Mouse (Mus musculus): ENCODE results near the gene Tsku. TPM values are rescaled to one million over a fixed set of nuclear protein-coding genes. Genes with fewer than 3 reads are reported as not detected.

Tsku gene
- 10 to 100 TPM; 16.4 to 19.3 TPM for total RNA-seq (2021)
- long read RNA-seq, experiment 1, transcript Tsku-207 (2 exons, 2,310 nt): major isoform, 11 of 17 reads
- long read RNA-seq, experiment 1, partial matches to known transcripts: 2 of 17 reads
- long read RNA-seq, experiment 1, other reads (novel, unspliced or antisense): 4 of 17 reads
- long read RNA-seq, experiment 2, transcript Tsku-207 (2 exons, 2,310 nt): major isoform, 13 of 18 reads
- long read RNA-seq, experiment 2, partial matches to known transcripts: 0 of 18 reads
- long read RNA-seq, experiment 2, other reads (novel, unspliced or antisense): 4 of 18 reads

DNA sequence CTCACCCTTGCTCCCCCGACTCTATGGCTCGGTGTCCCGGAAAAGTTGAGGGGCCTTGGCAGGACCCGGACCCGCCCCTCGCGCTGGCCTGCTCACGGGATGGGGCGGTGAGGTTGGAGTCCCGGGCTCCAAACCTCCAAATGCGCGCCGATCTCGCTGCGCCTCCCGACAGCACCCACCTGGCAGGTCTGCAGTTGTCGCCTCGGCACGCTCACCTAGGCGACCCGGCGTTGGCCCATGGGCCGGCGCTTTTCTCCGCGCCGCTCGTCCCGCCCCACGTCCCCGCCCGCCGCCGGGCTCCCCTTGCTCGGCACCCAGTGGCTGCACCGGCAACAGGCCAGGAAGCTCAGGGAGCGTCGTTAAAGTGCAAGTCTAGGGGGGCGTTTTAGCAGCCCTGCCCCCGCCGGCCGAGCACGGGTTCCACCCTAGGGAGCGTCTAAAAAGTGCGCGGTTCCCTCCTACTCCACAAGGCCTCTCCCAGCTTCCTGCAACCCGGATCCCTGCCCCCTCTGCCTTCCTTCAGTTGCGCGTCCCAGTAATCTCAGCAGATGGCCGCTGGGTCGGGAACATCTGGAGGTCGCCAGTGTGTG, at the start of gene Tsku:
Gene Tsku (minus strand): TSS at position 266 of the 590 bp plus-strand sequence.
- peak; percentile 94 to 95 for DNase-seq (ENCODE audit: low spot score in 2 of 2)

DNA sequence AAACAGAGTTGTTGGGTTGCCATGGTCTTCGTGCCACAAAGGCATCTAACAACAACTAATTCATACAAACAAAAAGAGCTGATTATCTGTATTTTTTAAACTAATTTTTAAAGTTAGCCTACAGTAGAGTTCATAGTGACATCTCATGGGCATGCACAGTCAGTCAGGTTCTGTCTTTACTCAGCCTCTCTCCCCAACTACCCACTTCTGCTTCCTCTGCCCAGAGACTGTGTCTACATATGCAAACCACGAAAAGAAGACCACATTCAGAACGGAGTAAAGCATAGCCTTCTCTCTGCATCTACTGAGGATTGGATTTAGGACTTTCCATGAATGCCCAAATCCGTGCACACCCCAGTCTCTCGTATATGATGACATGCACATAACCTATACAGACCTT, 46.5 kb upstream of the Tsku start:
- no peak for DNase-seq (ENCODE audit: low spot score in 2 of 2)

DNA sequence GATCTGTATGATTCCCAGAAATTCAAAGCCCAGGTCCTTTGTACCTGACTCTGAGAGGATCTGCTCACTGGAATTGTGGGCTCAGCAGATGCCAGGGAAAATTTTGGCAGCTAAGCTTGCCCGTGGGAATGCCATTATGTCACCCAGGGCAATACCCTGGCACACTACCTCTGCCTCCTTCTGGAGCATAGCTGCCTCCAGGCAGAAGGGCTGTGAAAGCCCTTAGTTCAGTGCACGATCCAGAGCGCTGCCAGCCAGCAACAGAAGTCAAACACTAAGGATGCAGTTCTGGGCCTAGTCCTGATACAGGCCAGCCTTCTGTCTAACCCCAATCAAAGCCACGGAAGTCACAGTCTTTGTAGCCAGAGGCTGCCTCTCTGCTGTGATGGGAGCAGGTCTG, 42.9 kb upstream of the Tsku start:
- DNase-seq (ENCODE audit: low spot score in 2 of 2): no peak

DNA sequence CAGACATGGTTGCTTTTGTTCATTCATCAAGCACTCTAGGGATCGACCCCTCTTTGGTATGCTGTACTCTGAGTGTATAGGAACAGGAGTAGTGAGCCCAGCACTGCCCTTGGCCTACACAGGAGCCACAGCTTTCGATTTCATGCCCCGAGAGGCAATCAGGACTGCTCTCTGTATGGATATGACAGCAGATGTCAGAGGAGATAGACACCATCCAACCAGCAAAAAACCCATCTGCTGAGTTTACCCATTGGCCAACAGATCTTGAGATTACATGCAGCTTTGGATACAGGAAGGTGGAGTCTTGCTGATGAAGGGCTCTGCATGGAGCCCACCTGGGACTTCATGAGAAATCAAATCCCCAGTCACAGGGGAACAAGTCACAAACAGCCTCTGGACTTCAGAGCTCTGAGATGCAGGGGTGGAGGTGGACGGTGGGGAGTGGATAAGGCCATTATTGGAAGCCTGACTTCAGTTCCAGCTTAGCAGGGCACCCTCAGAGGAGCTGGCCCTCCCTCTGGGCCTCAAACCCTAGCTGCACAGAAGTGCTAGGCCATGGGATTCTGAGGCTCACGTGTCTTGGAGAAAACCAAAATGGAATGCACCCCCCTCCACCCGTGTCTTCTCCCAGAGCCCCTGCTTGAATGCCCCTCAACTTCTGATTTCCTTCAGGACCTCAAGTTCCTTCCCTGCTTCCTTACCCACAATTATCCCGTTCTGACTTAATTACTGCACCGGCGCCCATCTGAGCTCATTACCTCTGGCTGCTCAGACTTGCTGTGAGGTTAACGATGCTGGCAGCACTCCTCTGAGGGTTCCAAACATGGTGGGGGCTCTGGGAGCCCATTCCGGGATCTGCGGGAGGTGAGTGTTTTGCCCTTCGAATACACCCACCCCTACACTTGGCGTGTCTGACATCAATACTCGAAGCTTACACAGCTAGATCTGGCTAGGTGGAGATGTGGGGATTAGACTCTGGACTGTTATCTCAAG, 41.8 kb upstream of the Tsku start:
- DNase-seq (ENCODE audit: low spot score in 2 of 2): no peak

DNA sequence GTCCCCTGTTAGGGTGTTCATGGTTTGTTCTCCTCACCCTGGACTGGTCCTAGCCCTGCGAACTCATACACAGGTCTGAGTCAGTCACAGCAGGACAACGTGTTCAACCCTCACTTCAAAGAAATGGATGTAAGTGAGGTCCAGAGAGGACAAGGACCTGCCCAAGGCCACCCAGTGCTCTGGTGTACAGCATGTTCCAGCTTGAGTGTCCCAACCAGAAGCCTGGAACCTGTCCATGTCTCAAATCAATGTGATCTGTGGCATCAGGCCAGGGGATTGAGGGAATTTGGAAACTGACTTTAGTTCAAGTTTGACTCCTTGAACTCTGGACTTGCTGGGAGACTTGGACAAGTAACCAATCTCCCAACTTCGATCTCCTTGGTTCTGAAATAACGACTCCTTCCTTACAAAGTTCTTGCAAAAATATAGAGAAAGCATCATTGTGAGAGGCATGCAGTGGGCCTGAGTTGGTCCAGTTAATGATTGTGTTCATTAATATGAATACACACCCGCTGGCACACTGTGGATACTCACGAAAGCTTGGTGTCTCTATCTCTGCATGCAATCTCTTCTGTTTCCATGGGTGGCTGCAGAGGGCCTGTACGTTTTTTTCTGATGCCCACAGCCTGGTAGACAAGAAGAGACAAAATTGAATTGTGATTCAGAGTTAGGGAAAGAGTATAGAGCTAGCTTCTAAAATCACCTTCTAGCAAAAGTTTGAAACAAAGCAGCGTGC, 31.5 kb upstream of the Tsku start:
- DNase-seq (ENCODE audit: low spot score in 2 of 2): no peak

DNA sequence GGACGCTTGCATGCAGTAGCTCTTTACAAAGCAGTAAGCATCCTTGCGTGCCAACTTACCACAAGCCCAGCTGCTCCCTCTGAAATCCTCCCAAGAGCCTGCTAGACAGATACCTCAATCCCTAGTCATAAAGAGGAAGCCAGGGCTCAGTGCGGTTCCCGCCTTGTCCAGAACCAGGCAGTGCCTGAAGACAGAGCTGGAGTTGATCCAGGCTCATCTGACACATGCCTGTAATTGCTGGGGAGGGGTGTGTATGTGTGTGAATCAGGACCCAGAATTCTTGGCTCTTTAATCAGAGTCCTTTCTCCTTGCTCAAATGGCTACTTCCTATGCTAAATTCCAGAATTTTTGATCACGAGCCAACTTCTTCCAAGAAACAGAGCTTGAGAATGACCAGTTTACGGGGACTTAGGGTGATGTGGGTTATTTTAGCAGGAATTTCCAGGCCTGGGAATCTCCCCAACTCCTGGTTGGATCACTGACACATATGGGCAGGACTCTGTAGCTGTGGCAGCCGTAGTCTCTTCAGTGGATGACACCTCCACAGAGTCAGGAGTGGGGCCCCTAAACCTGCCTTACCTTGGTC, 30.3 kb upstream of the Tsku start:
- peak in 1 of 2 experiments; percentile 52 for DNase-seq (ENCODE audit: low spot score in 2 of 2)

DNA sequence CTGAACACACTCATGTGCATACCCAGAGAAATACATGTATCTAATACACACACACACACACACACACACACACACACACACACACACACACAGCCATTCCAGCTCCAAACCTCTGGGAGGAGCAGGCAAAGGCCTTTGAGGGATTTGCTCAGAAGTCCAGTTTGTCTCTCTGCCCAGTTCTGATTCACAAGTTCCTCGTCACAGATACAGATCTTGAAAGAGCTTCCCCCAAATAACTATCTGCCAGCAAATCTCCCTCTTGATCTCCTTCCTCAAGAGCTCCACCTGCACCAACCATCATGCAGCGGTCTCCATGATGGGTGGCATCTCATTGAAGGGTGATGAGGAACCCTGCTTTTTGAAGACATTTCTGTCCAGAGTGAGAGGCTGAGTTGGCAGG, 29.4 kb upstream of the Tsku start:
- DNase-seq (ENCODE audit: low spot score in 2 of 2): peak in 1 of 2 experiments; percentile 47

DNA sequence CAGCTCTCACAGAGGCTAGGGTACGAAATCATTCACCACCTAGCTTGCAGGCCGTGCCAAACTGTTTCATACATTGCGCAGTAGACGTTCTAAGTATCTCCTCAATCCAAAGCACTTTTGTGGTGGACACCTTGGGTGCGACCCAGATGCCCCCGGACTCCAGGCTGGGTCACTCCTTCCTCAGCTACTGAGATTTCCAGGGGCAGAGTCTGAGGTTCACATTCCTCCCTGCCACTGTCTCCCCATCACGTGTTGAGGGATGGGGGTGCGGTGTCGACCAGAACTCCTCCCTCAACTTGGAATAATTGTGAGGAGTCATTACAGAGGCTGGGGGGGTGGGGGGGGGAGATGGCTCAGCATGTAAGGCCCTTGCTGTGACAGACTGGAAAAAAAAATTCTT, 28.5 kb upstream of the Tsku start:
- DNase-seq (ENCODE audit: low spot score in 2 of 2): no peak

DNA sequence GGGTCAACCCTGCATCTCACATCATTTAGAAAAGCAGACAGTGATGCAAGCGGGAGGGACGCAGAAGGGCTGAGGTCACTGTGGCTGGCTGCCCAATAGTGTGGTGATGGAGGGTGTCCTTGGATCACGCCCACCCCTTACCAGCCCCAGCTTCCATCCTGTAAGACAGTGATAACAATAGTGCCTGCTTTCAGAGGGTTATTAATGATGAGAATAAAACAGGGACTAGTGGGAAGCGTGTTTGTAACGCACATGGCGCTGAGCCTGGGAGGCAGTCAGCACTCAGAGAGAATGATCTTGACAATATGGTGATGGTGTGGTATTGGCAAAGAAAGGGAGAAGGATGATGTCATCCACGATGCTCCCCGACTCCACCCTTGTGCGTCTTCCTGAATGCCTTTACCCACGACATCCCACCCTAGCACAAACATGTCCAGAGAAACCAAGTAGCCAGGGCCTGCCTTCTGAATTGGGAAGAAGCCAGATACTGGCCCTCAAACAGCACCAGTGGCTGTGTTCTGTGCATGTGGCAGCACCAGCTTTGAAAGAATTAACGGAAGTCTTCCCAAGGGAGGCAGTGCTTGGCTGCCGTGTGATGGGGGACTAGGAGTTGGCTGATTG, 27.9 kb upstream of the Tsku start:
- peak in 1 of 2 experiments; percentile 34 for DNase-seq (ENCODE audit: low spot score in 2 of 2)

DNA sequence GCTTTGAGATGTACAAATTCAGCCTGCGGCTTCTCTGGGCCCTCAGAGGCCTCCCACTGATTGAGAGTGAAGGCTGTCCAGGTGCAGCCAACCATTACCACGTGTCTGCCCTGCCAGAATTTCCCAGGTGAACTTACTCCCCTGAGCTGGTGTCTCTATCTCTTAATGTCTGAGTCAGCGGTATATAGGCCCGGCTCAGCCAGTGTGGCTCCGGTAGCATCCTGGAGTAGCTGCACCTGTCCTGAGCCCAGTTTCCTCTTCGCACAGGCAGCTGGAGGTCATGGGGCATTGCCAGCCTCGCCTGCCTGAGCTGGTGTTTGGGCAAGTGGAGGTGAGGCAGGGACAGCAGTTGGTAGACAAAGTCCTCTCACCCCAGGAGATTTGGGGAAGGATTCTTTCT, 26.1 kb upstream of the Tsku start:
- no peak for DNase-seq (ENCODE audit: low spot score in 2 of 2)

DNA sequence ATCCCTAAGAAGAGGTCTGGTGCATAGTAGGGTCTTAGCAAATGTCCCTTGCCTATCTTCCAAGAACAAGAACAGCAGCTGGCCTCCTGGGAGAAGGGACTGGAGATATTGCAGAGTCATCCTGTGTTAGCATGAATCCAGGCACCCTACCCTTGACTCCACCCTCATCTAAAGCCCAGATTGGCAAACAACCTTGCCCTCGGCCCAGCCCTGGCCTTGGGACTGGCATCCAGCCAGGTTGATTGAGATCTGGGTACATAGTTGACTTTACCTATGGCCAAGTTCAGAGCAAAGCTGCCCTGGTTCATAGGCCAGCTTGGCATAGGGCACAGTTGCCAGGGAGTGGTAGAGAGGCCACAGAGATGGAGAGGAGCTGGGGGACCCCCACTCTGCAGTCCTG, 24.0 kb upstream of the Tsku start:
- DNase-seq (ENCODE audit: low spot score in 2 of 2): no peak

DNA sequence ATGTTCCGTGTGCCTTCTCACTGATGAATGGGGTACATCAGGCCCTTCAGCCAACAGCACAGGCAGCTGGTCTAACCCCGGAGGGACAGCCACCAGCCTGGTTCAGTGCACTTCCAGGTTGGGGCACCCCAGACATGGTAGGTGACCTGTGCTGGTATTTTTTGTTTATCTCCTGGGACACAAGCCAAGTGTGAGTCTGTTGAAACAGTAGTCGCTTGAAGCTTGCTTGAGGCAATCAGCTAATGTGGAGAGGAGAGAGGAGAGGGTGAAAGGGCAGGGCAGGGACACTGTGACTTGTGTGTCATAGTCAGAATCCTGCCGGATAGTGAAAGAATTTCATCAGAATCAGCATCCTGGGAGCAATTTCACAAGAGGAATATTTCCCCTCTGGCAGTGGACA, 22.2 kb upstream of the Tsku start:
- DNase-seq (ENCODE audit: low spot score in 2 of 2): no peak

DNA sequence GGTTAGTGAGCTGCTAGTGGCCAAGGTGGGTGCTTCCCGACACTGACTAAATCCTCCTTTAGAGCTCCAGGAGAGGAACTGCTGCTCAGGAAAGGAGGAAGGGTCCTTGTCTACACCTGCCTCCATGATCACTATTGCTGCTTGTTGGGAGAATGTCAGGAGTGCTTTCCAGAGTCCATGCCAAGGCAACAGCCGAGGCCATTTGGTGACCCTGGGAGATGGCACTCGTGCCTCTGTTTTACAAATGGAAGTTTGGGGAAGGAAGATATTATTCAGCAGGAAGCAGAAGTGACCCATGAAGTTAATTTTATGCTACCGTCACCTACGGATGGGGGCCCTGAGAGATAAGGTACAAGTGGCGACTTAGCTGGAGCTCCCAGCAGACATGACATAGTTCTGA, 21.7 kb upstream of the Tsku start:
- DNase-seq (ENCODE audit: low spot score in 2 of 2): no peak

DNA sequence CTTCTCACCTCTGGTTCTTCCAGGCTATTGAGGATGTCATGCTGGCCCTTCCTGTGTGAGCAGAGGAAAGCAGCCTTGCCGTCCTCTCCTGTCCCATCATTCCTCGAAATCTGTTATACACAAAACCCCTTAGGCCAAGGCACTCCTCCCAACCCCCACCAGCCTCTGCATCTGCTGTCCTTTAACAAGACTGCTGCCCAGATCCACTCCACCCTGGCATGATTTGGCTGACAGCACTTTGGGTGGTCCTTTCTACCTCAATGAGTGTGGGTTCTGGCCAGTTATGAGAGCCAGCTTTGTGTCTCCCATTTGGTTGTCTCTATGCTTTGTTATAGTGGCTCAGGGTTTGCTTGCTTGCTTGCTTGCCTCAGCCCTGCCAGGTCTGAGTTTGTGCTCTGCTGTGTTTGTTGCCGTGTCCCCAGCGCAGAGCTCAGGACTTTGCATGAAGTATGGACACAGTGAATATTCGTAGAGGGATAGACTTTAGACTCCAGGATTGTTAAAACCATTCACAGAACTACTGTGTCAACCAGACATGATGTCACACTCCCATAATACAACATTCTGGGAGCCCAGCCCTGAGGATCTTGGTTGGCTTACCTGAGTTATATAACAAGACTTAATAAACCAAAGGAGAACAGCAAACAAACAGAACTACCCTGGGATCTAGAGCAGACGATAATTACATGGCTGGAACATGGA, 19.2 kb upstream of the Tsku start:
- no peak for DNase-seq (ENCODE audit: low spot score in 2 of 2)

DNA sequence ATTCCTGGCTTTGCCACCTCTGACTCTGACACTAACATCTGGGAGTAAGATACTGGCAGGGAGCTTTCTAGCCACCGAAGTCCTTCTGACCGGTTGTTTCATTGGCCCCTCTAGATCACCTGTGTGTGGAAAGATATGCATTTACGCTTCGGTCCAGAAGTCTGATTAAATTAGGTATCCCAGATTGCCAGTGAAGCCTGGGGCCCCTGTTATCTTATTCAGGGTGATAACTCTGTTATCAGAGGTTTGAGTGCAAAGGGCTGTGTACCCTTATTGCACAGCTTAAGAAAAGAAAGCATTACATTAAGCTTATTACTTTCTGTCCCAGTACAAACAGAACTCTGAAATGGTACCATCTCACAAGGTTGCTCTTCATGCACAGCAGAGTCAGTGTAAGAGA, 18.1 kb upstream of the Tsku start:
- DNase-seq (ENCODE audit: low spot score in 2 of 2): no peak

DNA sequence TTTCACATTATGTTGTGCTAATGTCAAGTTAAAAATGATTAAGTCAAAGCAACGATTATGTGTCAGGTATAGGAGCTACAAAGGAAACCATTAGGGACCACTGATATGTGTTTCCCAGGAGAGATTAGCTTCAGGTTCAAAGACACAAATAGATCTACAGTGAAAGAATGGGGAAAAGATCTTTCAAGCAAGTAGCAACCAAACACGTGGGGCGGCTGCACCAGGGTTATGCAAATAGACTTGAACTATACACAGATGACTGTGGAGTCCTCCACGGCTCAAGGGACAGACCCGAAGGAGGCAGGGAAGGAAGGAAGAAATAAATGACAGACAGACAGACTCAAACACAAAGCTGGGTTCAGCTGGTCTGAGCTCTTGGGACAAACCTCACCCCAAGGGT, 16.1 kb upstream of the Tsku start:
- no peak for DNase-seq (ENCODE audit: low spot score in 2 of 2)

DNA sequence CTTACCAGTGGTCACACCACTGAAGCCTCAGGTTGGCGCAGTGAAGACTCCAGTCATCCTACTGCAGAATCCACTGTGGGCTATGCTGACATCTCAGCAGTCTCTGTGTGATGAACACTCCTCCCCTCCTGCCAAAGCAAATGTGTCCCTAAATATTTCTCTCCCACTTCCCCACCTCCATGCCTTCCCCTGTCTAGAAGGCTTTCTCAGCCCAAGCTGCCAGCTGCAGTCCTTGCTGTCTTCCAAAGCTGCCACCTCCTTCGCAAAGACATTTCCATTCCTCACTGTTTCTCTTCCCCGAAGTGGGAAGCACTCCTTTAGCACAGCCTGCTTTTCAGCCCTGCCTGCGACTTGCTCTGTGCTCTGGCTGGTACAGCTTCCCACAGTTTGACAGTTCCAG, 10.0 kb upstream of the Tsku start:
- no peak for DNase-seq (ENCODE audit: low spot score in 2 of 2)

DNA sequence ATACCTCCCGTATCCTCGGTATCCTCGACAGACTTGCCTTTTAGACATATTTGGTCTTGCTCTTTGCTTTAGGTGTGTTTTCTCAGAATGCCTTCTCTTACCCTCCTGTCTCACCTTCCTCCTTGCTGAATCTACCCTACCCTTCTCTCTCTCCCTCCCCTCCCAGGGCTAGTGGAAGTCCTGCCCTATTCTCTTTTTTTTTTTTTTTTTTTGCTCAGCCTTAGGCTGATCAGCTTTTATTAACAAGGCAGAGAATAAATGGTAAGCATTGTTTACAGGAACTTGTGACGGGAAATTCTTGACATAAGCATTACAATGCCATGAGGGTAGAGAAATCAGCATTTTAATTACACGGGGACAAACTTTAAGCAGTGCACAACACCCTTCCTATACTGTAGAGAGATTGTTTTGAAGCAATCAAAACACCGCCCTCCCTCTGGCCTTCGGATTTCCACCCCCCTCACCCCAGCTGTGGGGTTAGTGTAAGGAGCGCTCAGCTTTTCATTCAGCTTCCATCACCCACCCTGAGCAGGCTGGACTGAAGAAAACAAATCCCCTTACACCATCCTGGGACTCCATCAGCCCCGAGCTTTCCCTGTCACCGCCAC, 8.7 kb upstream of the Tsku start:
- no peak for DNase-seq (ENCODE audit: low spot score in 2 of 2)

DNA sequence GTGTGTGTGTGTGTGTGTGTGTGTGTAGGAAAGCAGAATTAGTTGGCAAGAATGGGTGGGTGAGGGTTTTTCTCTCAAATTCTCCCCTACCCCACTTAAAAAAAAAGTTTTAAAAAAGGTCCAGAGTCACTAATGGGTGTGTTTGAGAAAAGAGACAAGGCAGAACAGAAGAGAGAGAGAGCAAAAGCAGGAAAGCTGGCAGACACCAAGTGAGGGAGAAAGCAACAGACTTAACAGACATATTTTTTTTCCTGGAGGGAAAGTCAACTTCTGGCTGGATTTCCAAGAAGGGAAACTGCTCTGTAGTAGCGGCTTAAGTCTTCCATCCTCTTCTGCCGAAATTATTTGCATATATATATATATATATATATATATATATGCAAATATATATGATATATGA, 534 bp upstream of the Tsku start:
- DNase-seq (ENCODE audit: low spot score in 2 of 2): no peak

DNA sequence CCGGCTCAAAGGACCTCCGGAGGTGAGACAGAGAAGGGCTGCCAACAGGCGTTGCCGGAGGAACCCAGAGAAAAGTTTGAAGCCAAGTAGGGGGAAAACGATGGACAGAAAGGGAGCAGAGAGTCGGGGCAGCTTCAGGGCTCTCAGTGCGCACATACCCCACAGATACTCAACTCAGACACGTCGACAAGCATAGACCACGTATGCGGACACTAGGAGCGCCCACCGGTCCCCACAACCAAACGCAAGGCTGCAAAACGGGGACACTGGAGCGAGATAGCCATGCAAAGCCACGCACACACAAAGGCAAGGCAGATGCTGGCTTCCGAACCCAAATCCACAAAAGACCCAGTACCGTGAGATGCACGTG, 522 bp downstream of the Tsku start:
- no peak for DNase-seq (ENCODE audit: low spot score in 2 of 2)

Data from gastrocnemius, postnatal 4 days (tissue).